Mouse (Mus musculus) limb, embryonic 12.5 days (tissue): ENCODE measurements around the gene Cmc1. TPM values are rescaled to one million over a fixed set of nuclear protein-coding genes. Genes with fewer than 3 reads are reported as not detected.

Source experiments
- ATAC-seq: fragments of 200-750 bp; cut with Nextera tagmentation; 2 replicates; pipeline ENCODE4 v1.8.0; 2017; ENCODE audit warnings: low read depth, moderate TSS enrichment; ENCODE audit not compliant: insufficient number of reproducible peaks, insufficient read depth, low FRiP score, low TSS enrichment
- H3K27ac ChIP-seq: fragments of 300-500 bp; sonication (generic); 2 replicates; pipeline ENCODE4 v1.5.1; 2016; ENCODE audit warnings: mild to moderate bottlenecking, moderate library complexity
- H3K27me3 ChIP-seq: fragments of 300-500 bp; sonication (generic); 2 replicates; pipeline ENCODE4 v1.6.1; 2016; ENCODE audit warnings: mild to moderate bottlenecking, moderate library complexity
- H3K36me3 ChIP-seq: fragments of 300-500 bp; sonication (generic); 2 replicates; pipeline ENCODE4 v1.6.1; 2016; ENCODE audit warnings: mild to moderate bottlenecking, moderate library complexity
- H3K4me1 ChIP-seq: fragments of 300-500 bp; sonication (generic); replicated peaks from 2 replicates; pipeline ENCODE4 v1.6.1; 2016
- H3K4me2 ChIP-seq: fragments of 300-500 bp; sonication (generic); 2 replicates; pipeline ENCODE4 v1.6.1; 2016; ENCODE audit warnings: mild to moderate bottlenecking, moderate library complexity
- H3K4me3 ChIP-seq: fragments of 300-500 bp; sonication (generic); replicated peaks from 2 replicates; pipeline ENCODE4 v1.5.1; 2016; ENCODE audit warnings: mild to moderate bottlenecking
- H3K9ac ChIP-seq: fragments of 300-500 bp; sonication (generic); replicated peaks from 2 replicates; pipeline ENCODE4 v1.6.1; 2016; ENCODE audit warnings: mild to moderate bottlenecking, moderate library complexity
- H3K9me3 ChIP-seq: fragments of 300-500 bp; sonication (generic); 2 replicates; pipeline ENCODE4 v1.6.1; 2016; ENCODE audit warnings: mild to moderate bottlenecking, moderate library complexity
- WGBS: fragments of 180-500 bp; shearing (Covaris S2); methylation state at CpG from one replicate; pipeline ENCODE4 v1.1.7; 2016; 5-methylcytosine and 5-hydroxymethylcytosine counted together
- polyA plus RNA-seq: library from polyadenylated mRNA; unstranded; fragments of >200 nt; fragmentation: Nextera tagmentation; extraction: Ambion mirVana; gene quantifications from 2 replicates; pipeline ENCODE4 v1.2.1, GENCODE M21; 2016

Cmc1 gene
- polyA plus RNA-seq, 1 experiment from 2014 or later: 48.9 TPM

DNA sequence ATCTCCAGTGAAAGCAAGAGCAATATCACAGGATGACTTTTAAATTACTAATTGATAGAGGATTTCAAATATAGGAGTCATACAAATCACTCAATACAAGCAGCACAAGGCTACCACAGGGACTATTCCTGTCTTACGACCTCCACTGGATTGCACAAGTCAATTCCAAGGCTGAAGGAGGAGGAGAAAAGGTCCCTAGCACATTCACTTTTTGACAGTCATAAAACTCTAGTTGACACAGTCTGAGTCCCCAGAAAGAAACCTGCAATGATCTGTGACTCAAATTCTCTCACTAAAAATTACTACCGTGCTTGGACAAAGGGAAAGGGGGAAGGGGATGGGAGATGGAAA, 39.6 kb downstream of the Cmc1 start:
- Histone ChIP-seq H3K4me2 (no peak overlapping the region), H3K9ac (no peak overlapping the region), H3K36me3 (no peaks in the 10 kb centered on the region), H3K4me3 (no peak overlapping the region), H3K27ac (no peak overlapping the region), H3K4me1 (peaks cover 7% of the 10 kb centered on the region; the same call in 1 of the 2 replicates), H3K9me3 (no peaks in the 10 kb centered on the region), H3K27me3 (no peaks in the 10 kb centered on the region)
- no peak for ATAC-seq
- 58% methylated on average over 2 of the region's 2 CpGs for WGBS

DNA sequence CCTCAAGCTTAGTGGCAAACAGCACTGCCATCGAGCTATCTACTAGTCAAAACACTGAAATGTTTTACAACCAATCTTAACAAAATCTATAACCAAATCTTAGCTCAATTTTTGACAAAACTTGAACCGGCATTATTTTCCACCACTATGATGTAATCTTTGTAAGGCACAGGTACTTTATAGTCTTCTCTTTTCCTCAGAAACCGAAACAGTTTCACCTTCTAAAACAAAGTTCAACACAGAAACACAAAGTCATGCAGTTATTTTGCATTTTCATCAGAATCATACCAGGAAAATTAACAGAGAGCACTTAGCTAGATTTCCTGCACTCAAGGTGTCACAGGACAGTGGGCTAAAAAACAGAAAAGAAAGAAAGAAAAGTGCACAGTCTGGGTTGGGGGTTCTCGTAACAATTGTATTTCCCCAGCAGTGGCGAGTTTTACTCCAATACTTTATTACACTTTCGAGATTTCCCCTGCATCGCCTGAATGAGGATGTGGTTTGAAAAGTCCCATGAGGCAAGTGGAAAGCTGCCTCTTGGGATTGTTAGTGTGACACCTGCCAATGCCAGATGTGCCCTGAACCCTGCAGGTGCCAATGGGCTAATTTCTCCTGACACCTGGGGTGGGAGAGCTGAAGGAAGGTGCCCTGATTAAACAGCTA, 40.1 kb downstream of the Cmc1 start:
- ATAC-seq: no peak
- WGBS: 59% methylated on average over 7 of the region's 7 CpGs
- Histone ChIP-seq H3K4me2 (no peak overlapping the region), H3K36me3 (no peaks in the 10 kb centered on the region), H3K27ac (no peak overlapping the region), H3K4me3 (no peak overlapping the region), H3K9me3 (no peaks in the 10 kb centered on the region), H3K27me3 (no peaks in the 10 kb centered on the region), H3K4me1 (peaks cover 7% of the 10 kb centered on the region; the same call in 1 of the 2 replicates), H3K9ac (no peak overlapping the region)

DNA sequence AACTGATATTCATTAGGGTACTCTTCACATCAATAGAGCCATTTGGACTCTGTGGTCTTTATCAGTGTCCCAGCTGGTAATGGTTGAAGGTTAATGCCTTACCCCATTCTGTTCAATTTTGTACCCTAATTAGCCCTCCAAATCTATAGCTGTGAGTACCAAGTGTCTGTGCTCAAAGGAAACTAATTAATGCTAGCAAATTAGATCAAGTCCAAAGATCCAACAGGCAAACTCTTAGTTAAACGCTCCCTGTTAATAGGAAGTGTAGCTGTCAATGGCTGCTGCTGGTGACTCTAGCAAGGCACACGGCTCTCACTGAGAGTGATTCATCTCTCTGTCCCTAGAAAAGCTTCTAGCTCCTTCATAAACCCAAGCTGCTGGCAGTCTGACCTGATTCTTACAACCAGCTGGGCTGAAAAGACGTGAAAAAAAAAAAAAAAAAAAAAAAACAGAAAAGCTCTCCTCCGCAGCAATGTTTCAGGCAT, 41.4 kb downstream of the Cmc1 start:
- H3K9ac ChIP-seq: no peak overlapping the region
- H3K36me3 ChIP-seq: no peaks in the 10 kb centered on the region
- H3K4me1 ChIP-seq: peaks cover 7% of the 10 kb centered on the region; the same call in 1 of the 2 replicates
- 39% methylated on average over 4 of the region's 4 CpGs for WGBS
- no peak overlapping the region for H3K27ac ChIP-seq
- no peak for ATAC-seq
- no peak overlapping the region for H3K4me2 ChIP-seq
- no peaks in the 10 kb centered on the region for H3K27me3 ChIP-seq
- no peak overlapping the region for H3K4me3 ChIP-seq
- H3K9me3 ChIP-seq: no peaks in the 10 kb centered on the region

DNA sequence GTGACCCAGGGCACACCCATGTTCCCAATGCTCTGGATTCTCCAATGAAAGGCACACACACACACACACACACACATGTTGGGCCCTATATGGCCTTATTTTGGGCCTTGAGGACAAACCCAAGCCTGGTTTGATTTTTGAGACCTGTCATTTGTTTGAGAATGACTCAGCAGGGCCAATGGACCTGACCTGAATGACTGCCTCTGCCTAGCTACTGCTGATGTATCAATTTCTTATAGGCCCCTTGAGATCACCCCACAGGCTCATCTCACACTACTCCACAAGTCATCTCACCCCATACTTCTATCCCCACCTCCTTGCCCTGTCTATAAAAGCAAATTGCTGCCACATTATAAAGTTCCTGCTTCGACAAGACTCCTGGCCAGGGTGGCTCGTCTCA, 48.2 kb downstream of the Cmc1 start:
- H3K4me1 ChIP-seq: peaks cover under 1% of the 10 kb centered on the region; the same call in 1 of the 2 replicates
- H3K4me3 ChIP-seq: no peak overlapping the region
- H3K27me3 ChIP-seq: no peaks in the 10 kb centered on the region
- H3K36me3 ChIP-seq: no peaks in the 10 kb centered on the region
- ATAC-seq: no peak
- no peak overlapping the region for H3K4me2 ChIP-seq
- no peak overlapping the region for H3K27ac ChIP-seq
- H3K9ac ChIP-seq: no peak overlapping the region
- WGBS: 71% methylated on average over 2 of the region's 2 CpGs
- no peaks in the 10 kb centered on the region for H3K9me3 ChIP-seq

DNA sequence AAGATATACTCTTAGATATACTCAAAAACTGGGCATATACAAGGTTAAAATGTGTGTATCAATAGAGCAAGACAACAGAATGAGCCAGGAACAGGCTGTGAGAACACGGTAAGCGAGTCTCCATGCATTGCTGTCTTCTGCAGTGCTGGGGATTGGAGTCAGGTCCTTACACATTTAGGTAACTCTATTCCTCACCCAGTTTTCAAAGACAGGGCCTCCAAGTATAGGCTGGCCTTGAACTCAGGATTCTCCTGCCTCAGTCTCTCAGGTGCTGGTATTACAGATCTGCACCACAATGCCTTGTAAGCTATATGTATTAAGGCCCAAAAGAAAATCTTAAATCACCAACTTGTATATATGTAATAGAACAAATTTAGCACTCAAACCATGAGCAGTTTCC, 49.5 kb downstream of the Cmc1 start:
- Histone ChIP-seq H3K4me2 (no peak overlapping the region), H3K4me1 (peaks cover 6% of the 10 kb centered on the region; the same call in 1 of the 2 replicates), H3K27me3 (no peaks in the 10 kb centered on the region), H3K27ac (no peak overlapping the region), H3K4me3 (no peak overlapping the region), H3K36me3 (no peaks in the 10 kb centered on the region), H3K9me3 (no peaks in the 10 kb centered on the region), H3K9ac (no peak overlapping the region)
- 95% methylated on average over 2 of the region's 2 CpGs for WGBS
- no peak for ATAC-seq

DNA sequence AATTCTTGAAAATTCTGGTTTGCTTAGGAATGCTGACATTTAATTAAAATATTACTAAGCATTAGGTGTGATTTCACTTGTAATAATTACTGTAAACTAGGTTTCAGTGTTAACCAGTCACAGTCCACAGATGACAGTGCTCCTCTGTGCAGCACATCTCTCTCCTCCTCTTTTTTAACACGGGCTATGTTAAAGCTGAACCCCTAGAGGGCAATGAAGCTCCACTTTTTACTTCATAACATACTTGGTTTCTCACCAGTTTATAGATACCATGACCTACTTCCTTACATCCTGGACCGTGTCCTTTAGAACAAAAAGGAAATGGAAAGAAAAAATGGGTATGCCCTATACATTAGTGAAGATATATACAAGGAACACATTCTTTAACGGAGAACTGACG, 50.6 kb downstream of the Cmc1 start:
- Histone ChIP-seq H3K27ac (no peak overlapping the region), H3K9ac (no peak overlapping the region), H3K4me1 (peaks cover 6% of the 10 kb centered on the region; the same call in 1 of the 2 replicates), H3K4me2 (no peak overlapping the region), H3K27me3 (no peaks in the 10 kb centered on the region), H3K9me3 (no peaks in the 10 kb centered on the region), H3K36me3 (no peaks in the 10 kb centered on the region), H3K4me3 (no peak overlapping the region)
- no peak for ATAC-seq
- 71% methylated on average over 4 of the region's 4 CpGs for WGBS

DNA sequence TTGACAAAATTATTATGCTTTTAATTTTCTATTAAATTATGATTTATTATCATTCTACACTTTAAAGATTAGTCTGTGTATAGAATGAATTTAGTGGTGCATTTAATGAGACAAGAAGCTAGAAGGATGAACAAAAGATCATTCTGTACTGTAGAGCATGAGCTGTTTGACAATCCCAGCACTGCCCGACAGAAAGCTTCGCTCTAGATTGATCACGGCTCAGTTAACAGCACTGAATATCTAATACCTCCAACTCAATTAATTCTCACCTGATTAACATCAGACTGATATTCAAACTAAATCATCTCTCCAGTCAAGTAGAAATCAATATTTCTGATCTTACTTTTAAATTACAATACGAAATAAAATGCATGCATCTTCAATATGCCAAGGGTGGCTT, 66.1 kb downstream of the Cmc1 start:
- WGBS: 91% methylated on average over 4 of the region's 4 CpGs
- Histone ChIP-seq H3K9me3 (no peaks in the 10 kb centered on the region), H3K36me3 (no peaks in the 10 kb centered on the region), H3K4me2 (no peak overlapping the region), H3K27ac (no peak overlapping the region), H3K27me3 (no peaks in the 10 kb centered on the region), H3K4me1 (peaks cover 11% of the 10 kb centered on the region), H3K9ac (no peak overlapping the region), H3K4me3 (no peak overlapping the region)
- ATAC-seq: no peak

DNA sequence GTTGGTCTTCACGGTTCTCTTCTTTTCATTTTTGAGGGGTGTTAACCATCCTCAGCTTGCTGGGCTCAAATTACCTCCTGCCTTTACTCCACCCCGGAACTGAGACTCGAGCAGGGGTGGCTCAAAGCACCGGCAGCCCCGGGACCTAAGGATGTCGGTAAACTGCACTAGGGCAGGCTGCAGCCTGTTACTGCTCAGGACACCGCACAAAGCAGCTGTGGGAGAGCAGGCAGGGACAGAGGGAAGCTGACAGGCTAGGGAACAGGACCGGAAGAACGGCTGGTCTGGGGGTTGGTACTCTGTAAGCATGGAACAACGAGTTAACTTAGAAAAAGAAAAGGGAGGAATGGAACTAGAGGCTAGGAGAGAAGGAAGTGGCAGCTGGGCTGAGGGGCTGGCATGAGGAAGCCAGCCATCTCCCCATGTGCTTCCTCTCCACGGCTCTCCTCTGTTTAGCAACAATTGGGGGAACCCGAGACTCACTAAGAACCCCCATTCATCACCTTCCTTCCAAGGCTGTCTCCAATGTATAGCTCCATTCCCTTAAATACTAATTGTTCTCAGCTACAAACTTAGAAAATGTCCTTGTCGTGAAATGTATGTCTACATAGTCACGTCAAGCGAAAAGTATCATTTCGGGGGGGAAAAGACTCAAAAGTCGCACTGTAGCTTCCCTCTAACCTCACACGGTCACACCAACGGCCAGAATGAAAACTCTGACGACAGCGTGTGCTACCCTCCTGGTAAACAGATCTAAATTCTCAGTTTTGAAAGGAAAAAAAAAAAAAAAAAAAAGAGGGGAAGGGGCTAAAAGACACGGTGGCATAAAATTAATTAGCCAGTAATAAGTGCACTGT, 67.2 kb downstream of the Cmc1 start:
- peak overlapping the region; percentile 50; the same call in 1 of the 2 replicates for H3K27ac ChIP-seq
- H3K9me3 ChIP-seq: no peaks in the 10 kb centered on the region
- peak overlapping the region; percentile 32 for H3K4me3 ChIP-seq
- ATAC-seq: no peak
- H3K4me2 ChIP-seq: peak overlapping the region; percentile 62
- peaks cover 11% of the 10 kb centered on the region for H3K4me1 ChIP-seq
- 26% methylated on average over 22 of the region's 22 CpGs for WGBS
- H3K9ac ChIP-seq: peak overlapping the region; percentile 44
- H3K27me3 ChIP-seq: no peaks in the 10 kb centered on the region
- no peaks in the 10 kb centered on the region for H3K36me3 ChIP-seq

DNA sequence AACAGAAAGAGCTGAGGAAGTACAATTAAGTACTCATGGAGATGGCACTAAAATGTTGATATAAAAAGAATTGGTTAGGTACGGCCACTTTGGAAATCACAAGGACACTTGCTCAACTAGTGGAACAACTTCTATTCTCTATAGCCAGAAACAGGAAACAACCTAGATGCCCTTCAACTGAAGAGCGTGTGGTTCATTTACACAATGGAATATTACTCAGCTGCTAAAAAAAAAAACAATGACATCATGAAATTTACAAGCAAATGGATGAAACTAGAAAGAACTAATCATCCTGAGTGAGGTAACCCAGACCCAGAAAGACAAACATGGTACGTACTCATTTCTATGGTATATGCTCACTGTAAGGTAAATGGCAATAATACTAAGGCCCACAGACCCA, 76.6 kb downstream of the Cmc1 start:
- no peak for ATAC-seq
- Histone ChIP-seq H3K4me1 (no peaks in the 10 kb centered on the region), H3K27me3 (no peaks in the 10 kb centered on the region), H3K4me3 (no peak overlapping the region), H3K9me3 (no peaks in the 10 kb centered on the region), H3K36me3 (peaks cover 21% of the 10 kb centered on the region; the same call in 1 of the 2 replicates), H3K9ac (no peak overlapping the region), H3K4me2 (no peak overlapping the region), H3K27ac (no peak overlapping the region)
- WGBS: 95% methylated on average over 3 of the region's 3 CpGs

DNA sequence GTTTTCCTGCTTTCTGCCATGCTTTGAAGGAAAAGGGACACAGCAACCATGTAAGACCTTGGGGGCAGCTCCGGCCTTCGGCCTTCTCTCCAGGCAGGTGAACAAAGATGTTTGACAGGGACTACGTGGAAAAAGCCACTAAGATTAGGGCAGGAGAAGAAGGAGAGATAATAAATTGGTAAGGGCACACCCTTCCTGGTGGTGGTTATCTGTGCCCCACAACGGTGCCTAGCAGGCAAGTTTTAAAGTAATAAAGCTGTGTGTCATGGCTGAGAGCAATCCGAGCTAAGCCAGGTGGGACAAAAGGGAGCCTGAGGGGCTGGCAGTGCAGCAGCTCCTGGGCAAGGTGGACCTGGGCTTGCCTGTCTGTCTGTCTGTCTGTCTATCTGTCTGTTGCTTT, 77.9 kb downstream of the Cmc1 start:
- Histone ChIP-seq H3K4me3 (no peak overlapping the region), H3K36me3 (peaks cover 33% of the 10 kb centered on the region; the same call in 1 of the 2 replicates), H3K27ac (no peak overlapping the region), H3K4me1 (no peaks in the 10 kb centered on the region), H3K4me2 (no peak overlapping the region), H3K9me3 (no peaks in the 10 kb centered on the region), H3K9ac (no peak overlapping the region), H3K27me3 (no peaks in the 10 kb centered on the region)
- 76% methylated on average over 5 of the region's 5 CpGs for WGBS
- ATAC-seq: no peak

DNA sequence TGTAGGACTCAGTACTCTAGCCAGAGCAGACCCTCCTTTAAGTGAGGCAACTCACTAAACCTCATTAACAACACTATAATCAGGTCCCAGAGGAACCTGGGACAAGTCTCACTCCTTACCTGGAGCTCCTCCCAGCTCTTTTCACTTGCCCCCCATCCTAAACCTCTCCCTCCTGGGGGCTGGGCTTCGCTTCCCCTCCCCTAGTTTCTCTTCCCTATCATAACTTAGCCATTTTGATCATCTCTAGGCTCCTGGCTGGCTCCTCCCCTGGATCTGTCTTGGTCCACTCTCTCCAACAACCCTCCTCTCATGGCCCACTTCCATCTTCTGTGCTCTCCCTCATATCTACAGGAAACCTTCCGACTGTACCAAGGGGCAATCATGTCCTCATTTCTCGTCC, 78.6 kb downstream of the Cmc1 start:
- 79% methylated on average over 3 of the region's 3 CpGs for WGBS

More for the DNA sequence above, 78.6 kb downstream of the Cmc1 start:
- no peaks in the 10 kb centered on the region for H3K4me1 ChIP-seq
- no peak for ATAC-seq
- H3K36me3 ChIP-seq: peaks cover 40% of the 10 kb centered on the region
- H3K9ac ChIP-seq: no peak overlapping the region
- H3K27ac ChIP-seq: no peak overlapping the region
- H3K9me3 ChIP-seq: no peaks in the 10 kb centered on the region
- H3K4me3 ChIP-seq: no peak overlapping the region
- H3K4me2 ChIP-seq: no peak overlapping the region
- no peaks in the 10 kb centered on the region for H3K27me3 ChIP-seq
